Mouse (Mus musculus) fat pad, adult 2 months (tissue): Measurements from ENCODE around the gene Sox2.

ENCODE experiments used
- DNase-seq: peaks from one replicate; pipeline ENCODE4 v3.0.0-alpha.2; 2011; ENCODE audit warnings: low read depth, low spot score; ENCODE audit errors: extremely low read depth

The Sox2 gene

GRCm38 (mm10) chr3:34691703-34692393 lies 41.6 kb downstream of the Sox2 start:
- no peak for DNase-seq

DNA sequence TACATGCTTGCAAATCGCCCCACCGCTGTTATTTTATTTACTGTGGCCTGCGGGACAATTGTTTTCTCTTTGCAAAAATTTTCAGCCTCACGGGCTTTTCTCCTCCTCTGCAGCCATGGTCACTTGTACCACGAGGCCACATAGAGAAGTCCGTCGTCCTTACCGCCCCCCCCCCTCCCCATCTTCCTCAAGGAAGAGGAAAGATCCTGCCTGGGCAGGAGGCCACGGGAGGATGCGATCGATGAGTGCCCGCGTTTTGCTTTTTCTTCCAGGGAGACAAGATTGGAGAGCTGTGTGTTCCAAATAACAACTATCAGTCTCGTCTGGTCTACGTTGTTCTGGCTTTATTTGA lies 42.2 kb downstream of the Sox2 start:
- no peak for DNase-seq
